Mouse (Mus musculus): ENCODE results near the gene Kctd17.

DNA sequence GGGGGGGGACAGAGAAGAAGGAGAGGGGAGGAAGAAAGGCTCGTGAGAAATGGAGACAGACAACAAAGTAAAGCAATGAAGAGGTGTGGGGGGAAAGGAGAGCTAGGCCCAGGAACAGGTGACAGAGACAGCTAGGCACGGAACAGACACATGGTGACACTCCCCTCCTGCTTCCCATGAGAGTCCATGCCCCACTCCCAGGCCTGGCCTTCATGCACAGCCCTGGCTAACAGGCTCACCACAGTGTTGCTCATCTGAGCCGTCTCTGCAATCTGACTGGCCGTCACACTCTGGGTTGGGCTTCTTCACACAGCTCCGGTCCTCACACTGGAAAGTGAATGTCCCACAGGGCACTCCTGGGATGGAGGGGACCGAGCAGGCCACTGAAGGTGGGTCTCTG, 15.5 kb downstream of the Kctd17 start:
- TF ChIP-seq CTCF (IDR thresholded peaks at IDR 0.05; ENCODE audit: extremely low read depth, insufficient read depth, insufficient read length, insufficient replicate concordance): no peak
- TF ChIP-seq POLR2A (IDR thresholded peaks at IDR 0.05; ENCODE audit: low read depth, low read length): no peak

Measured in spleen, adult 2 months (tissue).